In the genomic region with DNA sequence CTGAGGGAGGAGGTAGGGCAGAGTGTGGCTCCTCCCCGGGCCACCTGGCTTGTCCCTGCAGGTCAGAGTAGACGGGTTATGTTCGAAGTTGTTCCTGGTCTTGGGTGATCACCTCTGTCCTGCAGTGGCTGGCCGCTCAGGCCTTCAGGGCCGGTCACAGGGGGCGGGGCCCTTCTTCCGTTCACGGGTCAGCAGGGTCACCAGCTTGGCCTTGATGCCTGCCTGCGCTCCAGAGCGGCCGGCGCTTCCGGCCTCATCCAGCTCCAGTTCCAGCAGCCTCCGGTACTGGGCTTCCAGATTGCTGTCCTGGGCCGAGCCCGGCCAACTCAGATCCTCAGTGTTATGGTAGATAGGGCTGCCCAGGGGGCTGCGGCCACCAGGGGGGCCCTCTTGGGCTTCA, we compare ENCODE assay signal across 9 mouse cellular contexts. TPM values are rescaled to one million over a fixed set of nuclear protein-coding genes. Genes with fewer than 3 reads are reported as not detected.
DNase-seq lines count a peak whose midpoint lies in the region; ATAC-seq and TF ChIP-seq lines count a peak whose summit lies in the region.
"Had no signal": no experiment of that assay in that cellular context is flagged by ENCODE, and none has a peak within 500 bp of the region (broad histone marks: within the 10 kb centered on the region; RNA-seq: fewer than 3 reads in every experiment).

No protein-coding gene starts in this region.

- H3K27me3 ChIP-seq in lung, embryonic 14.5 days (ENCODE audit: insufficient read depth, low read length): no peaks in the 10 kb centered on the region
- no peaks in the 10 kb centered on the region for H3K27me3 ChIP-seq in hindbrain, embryonic 13.5 days
- H3K27me3 ChIP-seq in liver, embryonic 12.5 days (replicated peaks): peaks cover 3% of the 10 kb centered on the region; the same call in 1 of the 2 replicates
- no peaks in the 10 kb centered on the region for H3K27me3 ChIP-seq in thymus, adult 2 months (ENCODE audit: control insufficient read depth, insufficient read depth, low read length)
- H3K27me3 ChIP-seq in cerebellum, adult 2 months (ENCODE audit: control insufficient read depth, insufficient read depth, low read length): no peaks in the 10 kb centered on the region
- H3K27me3 ChIP-seq: limb, embryonic 15.5 days had no signal

- no peaks in the 10 kb centered on the region for H3K9me3 ChIP-seq in lung, embryonic 14.5 days (ENCODE audit: low read depth, low read length)
- no peaks in the 10 kb centered on the region for H3K9me3 ChIP-seq in hindbrain, embryonic 13.5 days
- no peaks in the 10 kb centered on the region for H3K9me3 ChIP-seq in liver, embryonic 12.5 days (replicated peaks)
- H3K9me3 ChIP-seq: limb, embryonic 15.5 days had no signal

- no peak for TF ChIP-seq CTCF in lung, embryonic 14.5 days (IDR thresholded peaks at IDR 0.05; ENCODE audit: low read depth)
- TF ChIP-seq CTCF in lung, adult 2 months (IDR thresholded peaks at IDR 0.05; ENCODE audit: insufficient read depth, low read length): no peak
- no peak for TF ChIP-seq CTCF in thymus, adult 2 months (IDR thresholded peaks at IDR 0.05; ENCODE audit: borderline replicate concordance, control insufficient read depth, extremely low read depth, insufficient read depth, low read length, poor library complexity)
- TF ChIP-seq CTCF in cerebellum, adult 2 months (IDR thresholded peaks at IDR 0.05; ENCODE audit: borderline replicate concordance, insufficient read depth, low read depth, low read length): no peak

- H3K27ac ChIP-seq in lung, embryonic 14.5 days (ENCODE audit: low read depth): no peak overlapping the region
- H3K27ac ChIP-seq in hindbrain, embryonic 13.5 days: no peak overlapping the region
- H3K27ac ChIP-seq in liver, embryonic 12.5 days: no peak overlapping the region
- H3K27ac ChIP-seq in thymus, adult 2 months (ENCODE audit: control insufficient read depth, insufficient read depth, low read length): no peak overlapping the region
- H3K27ac ChIP-seq in cerebellum, adult 2 months (ENCODE audit: insufficient read depth, low read length): no peak overlapping the region

- H3K36me3 ChIP-seq in lung, embryonic 14.5 days (ENCODE audit: insufficient read depth): no peaks in the 10 kb centered on the region
- H3K36me3 ChIP-seq in hindbrain, embryonic 13.5 days: peaks cover 16% of the 10 kb centered on the region
- peaks cover 6% of the 10 kb centered on the region; the same call in 1 of the 2 replicates for H3K36me3 ChIP-seq in liver, embryonic 12.5 days
- H3K36me3 ChIP-seq in thymus, adult 2 months (ENCODE audit: control insufficient read depth, insufficient read depth, low read length): no peaks in the 10 kb centered on the region
- H3K36me3 ChIP-seq: limb, embryonic 15.5 days had no signal

- no peak for TF ChIP-seq POLR2A in lung, adult 2 months (IDR thresholded peaks at IDR 0.05; ENCODE audit: borderline replicate concordance, extremely low read depth, low read depth, low read length)
- no peak for TF ChIP-seq POLR2A in thymus, adult 2 months (IDR thresholded peaks at IDR 0.05; ENCODE audit: control insufficient read depth, extremely low read depth, insufficient read depth, low read length, poor library complexity)
- no peak for TF ChIP-seq POLR2A in cerebellum, adult 2 months (IDR thresholded peaks at IDR 0.05; ENCODE audit: borderline replicate concordance, insufficient read depth, low read length)

- 0 out of 2 replicates have a peak, but pooled peaks have one; percentile 12 for ATAC-seq in lung, embryonic 14.5 days (ENCODE audit: insufficient read depth)
- ATAC-seq in hindbrain, embryonic 13.5 days (ENCODE audit: low FRiP score): no peak
- ATAC-seq in liver, embryonic 12.5 days: peak; percentile 44; the same call in 1 of the 2 replicates

- DNase-seq in lung, embryonic 14.5 days: no peak
- DNase-seq in lung, adult 2 months: no peak
- peak; percentile 48 for DNase-seq in embryo, embryonic 9.5 days (ENCODE audit: extremely low spot score)
- DNase-seq in thymus, adult 2 months: no peak
- no peak for DNase-seq in T-cell, adult 2 months (ENCODE audit: low spot score)
- no peak for DNase-seq in cerebellum, adult 2 months

- H3K4me1 ChIP-seq in lung, embryonic 14.5 days (ENCODE audit: insufficient read depth): no peaks in the 10 kb centered on the region
- no peaks in the 10 kb centered on the region for H3K4me1 ChIP-seq in lung, adult 2 months (ENCODE audit: control insufficient read depth, insufficient read depth, low read length)
- 0 out of 2 replicates have a peak, but pooled peaks cover 3% of the 10 kb centered on the region for H3K4me1 ChIP-seq in hindbrain, embryonic 13.5 days (replicated peaks)
- H3K4me1 ChIP-seq in liver, embryonic 12.5 days: peaks cover 27% of the 10 kb centered on the region
- 0 out of 2 replicates have a peak, but pooled peaks cover 2% of the 10 kb centered on the region for H3K4me1 ChIP-seq in thymus, adult 2 months (replicated peaks; ENCODE audit: control insufficient read depth, insufficient read depth, low read length)
- H3K4me1 ChIP-seq in cerebellum, adult 2 months (ENCODE audit: control insufficient read depth, insufficient read depth, low read length): no peaks in the 10 kb centered on the region

- 55% methylated on average over 17 of the region's 17 CpGs for WGBS in lung, embryonic 14.5 days
- WGBS in lung, adult 2 months: 64% methylated on average over 17 of the region's 17 CpGs
- 67% methylated on average over 17 of the region's 17 CpGs for WGBS in hindbrain, embryonic 13.5 days
- 71% methylated on average over 17 of the region's 17 CpGs for WGBS in liver, embryonic 12.5 days (ENCODE audit: insufficient replicate concordance)
- WGBS in thymus, adult 2 months: 93% methylated on average over 17 of the region's 17 CpGs
- 69% methylated on average over 17 of the region's 17 CpGs for WGBS in cerebellum, adult 2 months

- no peak overlapping the region for H3K4me3 ChIP-seq in lung, embryonic 14.5 days (ENCODE audit: low read depth, low read length)
- no peak overlapping the region for H3K4me3 ChIP-seq in lung, adult 2 months (replicated peaks; ENCODE audit: extremely low read depth, low read depth, low read length)
- no peak overlapping the region for H3K4me3 ChIP-seq in hindbrain, embryonic 13.5 days
- H3K4me3 ChIP-seq in liver, embryonic 12.5 days: no peak overlapping the region
- H3K4me3 ChIP-seq in thymus, adult 2 months (ENCODE audit: control insufficient read depth, insufficient read depth, low read length): no peak overlapping the region
- no peak overlapping the region for H3K4me3 ChIP-seq in cerebellum, adult 2 months (replicated peaks; ENCODE audit: insufficient read depth, low read depth, low read length)
- H3K4me3 ChIP-seq: limb, embryonic 15.5 days had no signal

- H3K9ac ChIP-seq in lung, embryonic 14.5 days: no peak overlapping the region
- H3K9ac ChIP-seq in hindbrain, embryonic 13.5 days: 0 out of 2 replicates have a peak overlapping the region, but pooled peaks have one; percentile 8
- H3K9ac ChIP-seq in liver, embryonic 12.5 days: no peak overlapping the region
- H3K9ac ChIP-seq: limb, embryonic 15.5 days had no signal

- H3K4me2 ChIP-seq in lung, embryonic 14.5 days: no peak overlapping the region
- no peak overlapping the region for H3K4me2 ChIP-seq in hindbrain, embryonic 13.5 days
- no peak overlapping the region for H3K4me2 ChIP-seq in liver, embryonic 12.5 days
- H3K4me2 ChIP-seq: limb, embryonic 15.5 days had no signal

RNA-seq across cellular contexts. Expression of gene Dok3, which starts 5.8 kb away (rescaled TPM):
- polyA plus RNA-seq in lung, embryonic 14.5 days (2014; fragmentation: Nextera tagmentation; extraction: Ambion mirVana): 2.0 and 2.6 TPM in 2 replicates
- 39.8 TPM in 2 replicates for polyA plus RNA-seq in lung, adult 2 months (2012; rRNA removed)
- 4.1 and 5.7 TPM in 2 replicates for polyA plus RNA-seq in hindbrain, embryonic 13.5 days (2015; fragmentation: Nextera tagmentation; extraction: Ambion mirVana)
- polyA plus RNA-seq in liver, embryonic 12.5 days (2016; fragmentation: Nextera tagmentation; extraction: Ambion mirVana): 3.4 and 4.4 TPM in 2 replicates
- polyA plus RNA-seq in thymus, adult 2 months (2012; rRNA removed): 18.2 and 21.9 TPM in 2 replicates
- polyA plus RNA-seq in cerebellum, adult 2 months (2012; rRNA removed): 9.3 and 9.8 TPM in 2 replicates

RNA-seq across cellular contexts. Expression of gene Pdlim7, which starts 9.8 kb away (rescaled TPM):
- polyA plus RNA-seq in lung, embryonic 14.5 days (2014; fragmentation: Nextera tagmentation; extraction: Ambion mirVana): 185 and 199 TPM in 2 replicates
- 72.1 and 80.5 TPM in 2 replicates for polyA plus RNA-seq in lung, adult 2 months (2012; rRNA removed)
- 141 and 146 TPM in 2 replicates for polyA plus RNA-seq in hindbrain, embryonic 13.5 days (2015; fragmentation: Nextera tagmentation; extraction: Ambion mirVana)
- 44.3 and 45.2 TPM in 2 replicates for polyA plus RNA-seq in liver, embryonic 12.5 days (2016; fragmentation: Nextera tagmentation; extraction: Ambion mirVana)
- polyA plus RNA-seq in thymus, adult 2 months (2012; rRNA removed): 25.6 and 29.5 TPM in 2 replicates
- 66.8 and 67.2 TPM in 2 replicates for polyA plus RNA-seq in cerebellum, adult 2 months (2012; rRNA removed)

RNA-seq across cellular contexts. Expression of gene Ddx41, which starts 13.2 kb away (rescaled TPM):
- polyA plus RNA-seq in lung, embryonic 14.5 days (2014; fragmentation: Nextera tagmentation; extraction: Ambion mirVana): 74.8 and 75.5 TPM in 2 replicates
- polyA plus RNA-seq in lung, adult 2 months (2012; rRNA removed): 58.0 and 61.1 TPM in 2 replicates
- 55.6 and 55.9 TPM in 2 replicates for polyA plus RNA-seq in hindbrain, embryonic 13.5 days (2015; fragmentation: Nextera tagmentation; extraction: Ambion mirVana)
- polyA plus RNA-seq in liver, embryonic 12.5 days (2016; fragmentation: Nextera tagmentation; extraction: Ambion mirVana): 40.2 and 42.0 TPM in 2 replicates
- 97.8 and 100.0 TPM in 2 replicates for polyA plus RNA-seq in thymus, adult 2 months (2012; rRNA removed)
- polyA plus RNA-seq in cerebellum, adult 2 months (2012; rRNA removed): 66.3 and 70.3 TPM in 2 replicates

RNA-seq across cellular contexts. Expression of gene Dbn1, which starts 35.4 kb away (rescaled TPM):
- 135 and 153 TPM in 2 replicates for polyA plus RNA-seq in lung, embryonic 14.5 days (2014; fragmentation: Nextera tagmentation; extraction: Ambion mirVana)
- 20.6 and 21.6 TPM in 2 replicates for polyA plus RNA-seq in lung, adult 2 months (2012; rRNA removed)
- polyA plus RNA-seq in hindbrain, embryonic 13.5 days (2015; fragmentation: Nextera tagmentation; extraction: Ambion mirVana): 615 and 625 TPM in 2 replicates
- polyA plus RNA-seq in liver, embryonic 12.5 days (2016; fragmentation: Nextera tagmentation; extraction: Ambion mirVana): 24.2 and 27.0 TPM in 2 replicates
- polyA plus RNA-seq in thymus, adult 2 months (2012; rRNA removed): 7.8 and 9.8 TPM in 2 replicates
- polyA plus RNA-seq in cerebellum, adult 2 months (2012; rRNA removed): 97.4 and 108 TPM in 2 replicates

RNA-seq across cellular contexts. Expression of gene Fam193b, which starts 47.6 kb away (rescaled TPM):
- polyA plus RNA-seq in lung, embryonic 14.5 days (2014; fragmentation: Nextera tagmentation; extraction: Ambion mirVana): 33.4 and 38.4 TPM in 2 replicates
- polyA plus RNA-seq in lung, adult 2 months (2012; rRNA removed): 142 and 151 TPM in 2 replicates
- 57.0 and 57.1 TPM in 2 replicates for polyA plus RNA-seq in hindbrain, embryonic 13.5 days (2015; fragmentation: Nextera tagmentation; extraction: Ambion mirVana)
- 15.9 and 17.5 TPM in 2 replicates for polyA plus RNA-seq in liver, embryonic 12.5 days (2016; fragmentation: Nextera tagmentation; extraction: Ambion mirVana)
- 381 and 409 TPM in 2 replicates for polyA plus RNA-seq in thymus, adult 2 months (2012; rRNA removed)
- polyA plus RNA-seq in cerebellum, adult 2 months (2012; rRNA removed): 127 and 128 TPM in 2 replicates
